Mouse (Mus musculus): ENCODE results near the gene Pappa.

The Pappa gene

DNA sequence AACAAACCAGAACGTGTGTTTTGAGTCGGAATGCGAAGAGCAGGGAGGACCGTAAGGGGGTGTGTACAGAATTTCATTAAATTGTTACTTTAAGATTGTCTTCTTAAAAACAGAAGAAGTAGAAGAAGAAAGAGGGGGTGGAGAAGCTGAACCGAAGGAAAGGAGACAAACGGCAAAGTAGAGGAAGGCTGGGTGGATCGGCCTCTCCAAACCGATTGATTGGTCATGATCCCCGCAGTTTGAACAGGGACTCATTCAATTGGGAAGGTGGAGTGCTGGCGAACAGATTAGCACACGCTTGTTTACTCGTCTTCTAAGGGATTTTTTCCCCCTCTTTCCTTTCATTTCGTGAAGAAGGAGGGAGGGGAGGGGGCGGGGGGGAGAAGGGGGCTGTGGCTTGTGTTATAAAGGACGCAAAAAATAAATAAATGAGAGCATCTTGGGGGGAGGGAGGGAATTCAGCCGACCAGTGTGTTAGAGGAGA lies at the start of gene Pappa:
Gene Pappa (plus strand): TSS at position 434 of the 484 bp plus-strand sequence.
- no peak for DNase-seq (ENCODE audit: low spot score)

DNA sequence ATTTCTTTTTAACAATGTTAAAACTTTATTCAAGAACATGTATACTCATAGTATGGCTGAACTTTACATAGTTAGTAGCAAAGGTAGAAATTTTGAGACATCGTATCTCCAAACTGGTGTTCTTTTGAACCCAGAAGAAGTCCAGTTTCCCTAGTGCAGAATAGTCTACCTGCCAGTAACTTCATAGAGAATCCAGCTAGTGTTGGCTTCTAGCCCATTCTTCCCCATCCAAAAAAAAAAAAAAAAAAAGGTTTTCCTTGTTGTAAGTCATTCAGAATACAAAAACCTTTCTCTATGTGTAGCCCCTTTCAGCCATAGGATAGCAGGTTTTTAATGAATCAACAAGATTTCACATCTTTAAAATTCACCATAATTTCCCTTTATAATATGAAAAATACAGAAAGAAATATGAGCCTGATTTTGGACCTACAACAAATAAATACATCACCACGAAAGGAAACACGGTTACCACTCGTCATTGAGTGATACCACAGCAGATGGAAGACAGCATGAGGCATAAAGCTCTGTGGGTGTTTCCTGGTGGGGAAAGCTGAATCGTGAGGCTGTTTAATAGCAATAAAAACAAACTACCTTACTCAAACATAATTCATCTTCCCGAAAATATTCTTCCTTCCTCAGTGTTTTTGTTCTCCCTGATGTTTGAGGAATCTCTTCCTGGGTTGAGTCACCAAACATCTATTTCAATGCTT lies 45.9 kb upstream of the Pappa start:
- DNase-seq (ENCODE audit: low spot score) = no peak

DNA sequence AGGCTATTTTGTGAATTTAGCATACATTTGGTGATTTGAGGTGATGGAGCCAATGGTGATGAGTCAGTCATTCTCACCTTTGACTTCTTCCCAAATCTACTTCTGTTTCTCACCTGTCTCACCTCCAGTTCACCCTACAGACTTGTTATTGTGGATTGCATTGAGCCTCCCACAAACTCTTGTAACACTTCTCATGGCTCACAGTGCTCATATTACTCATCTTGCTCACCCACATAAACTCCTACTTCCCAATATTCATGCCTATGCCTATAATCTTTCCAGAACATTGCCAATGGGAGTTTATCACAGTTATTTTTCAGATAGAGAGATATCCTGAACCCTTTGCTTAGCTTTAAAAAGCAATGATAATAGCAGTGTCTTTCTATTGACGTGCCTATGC lies 37.1 kb upstream of the Pappa start:
- no peak for DNase-seq (ENCODE audit: low spot score)

- no peak for DNase-seq (ENCODE audit: low spot score)
These were observed 36.4 kb upstream of the Pappa start for GRCm38 (mm10) chr4:65087592-65087991.

- DNase-seq (ENCODE audit: low spot score) = peak; percentile 3
These were observed 31.8 kb upstream of the Pappa start for GRCm38 (mm10) chr4:65092191-65092590.

- DNase-seq (ENCODE audit: low spot score) = no peak
These were observed 3.6 kb upstream of the Pappa start for GRCm38 (mm10) chr4:65120329-65120728.

GRCm38 (mm10) chr4:65122841-65123240 lies 1.1 kb upstream of the Pappa start:
- DNase-seq (ENCODE audit: low spot score) = no peak

DNA sequence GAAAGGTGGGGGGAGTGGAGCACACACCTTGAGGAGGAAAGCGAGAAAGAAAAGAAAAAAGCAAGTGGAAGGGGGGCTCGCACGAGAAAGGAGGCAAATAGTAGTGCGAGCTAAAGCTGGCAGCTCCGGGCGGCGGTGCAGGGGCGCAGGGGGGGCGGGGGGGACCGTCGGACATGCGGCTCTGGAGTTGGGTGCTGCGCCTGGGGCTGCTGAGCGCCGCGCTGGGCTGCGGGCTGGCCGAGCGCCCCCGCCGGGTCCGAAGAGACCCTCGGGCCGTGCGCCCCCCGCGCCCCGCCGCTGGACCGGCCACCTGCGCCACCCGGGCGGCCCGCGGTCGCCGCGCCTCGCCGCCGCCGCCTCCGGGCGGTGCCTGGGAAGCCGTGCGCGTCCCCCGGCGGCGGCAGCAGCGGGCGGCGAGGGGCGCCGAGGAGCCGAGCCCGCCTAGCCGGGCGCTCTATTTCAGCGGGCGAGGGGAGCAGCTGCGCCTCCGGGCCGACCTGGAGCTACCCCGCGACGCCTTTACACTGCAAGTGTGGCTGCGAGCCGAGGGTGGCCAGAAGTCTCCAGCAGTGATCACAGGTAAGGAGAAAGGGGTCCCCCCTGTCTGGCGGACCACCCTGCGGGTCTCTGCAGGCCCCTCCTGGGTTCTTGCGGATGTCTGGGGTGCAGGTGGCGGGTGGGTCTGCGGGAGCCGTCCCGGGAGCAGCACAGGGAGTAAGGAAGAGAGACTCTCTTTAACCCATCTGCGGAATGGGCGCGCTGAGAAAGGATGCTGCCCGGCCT lies 586 bp downstream of the Pappa start:
- DNase-seq (ENCODE audit: low spot score) = peak; percentile 33

DNA sequence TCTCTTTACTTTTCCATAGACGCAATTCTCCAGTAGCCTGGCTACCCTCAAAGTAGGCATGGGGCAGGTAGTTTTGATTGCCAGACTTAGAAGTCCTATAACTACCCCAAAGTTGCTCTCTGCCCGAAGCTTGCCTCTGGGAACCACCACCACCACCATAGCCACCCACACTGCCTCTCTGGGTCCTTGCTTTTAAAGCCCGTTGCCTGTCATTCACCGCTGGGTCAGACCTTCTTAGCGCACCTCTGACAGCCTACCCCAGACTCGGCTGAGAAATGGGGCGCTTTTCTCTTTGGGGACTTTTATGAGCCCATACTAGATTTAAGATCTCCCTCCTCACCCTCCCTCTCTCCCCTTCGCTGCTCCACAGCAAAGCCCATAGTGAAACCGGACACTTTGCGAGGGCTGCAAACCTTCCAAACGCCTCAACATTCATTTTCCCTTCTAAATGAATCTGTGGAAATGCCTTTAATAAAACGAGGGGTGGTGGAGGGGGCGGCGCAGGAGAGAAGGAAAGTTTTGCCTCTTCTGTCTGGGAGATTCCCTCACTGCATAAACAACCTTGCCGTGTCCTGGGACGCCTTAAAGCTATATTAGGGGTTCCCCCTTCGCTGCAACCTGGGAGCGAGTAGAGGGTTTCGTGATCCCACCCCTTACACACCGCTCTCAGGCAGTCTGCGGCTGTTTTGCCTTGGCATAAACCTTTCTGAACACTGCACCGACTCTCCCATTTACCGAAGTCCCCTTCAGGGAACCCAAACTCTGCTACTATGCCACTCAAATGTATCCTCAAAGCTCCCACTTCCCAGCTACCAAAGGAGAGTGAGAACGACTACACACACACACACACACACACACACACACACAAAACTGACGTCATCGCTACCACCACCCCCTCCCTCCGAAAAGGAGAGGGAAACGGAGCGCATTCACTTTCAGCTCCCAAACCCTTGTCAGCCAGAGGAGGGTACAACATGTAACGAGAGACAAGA lies 1.7 kb downstream of the Pappa start:
- peak; percentile 30 for DNase-seq (ENCODE audit: low spot score)

DNA sequence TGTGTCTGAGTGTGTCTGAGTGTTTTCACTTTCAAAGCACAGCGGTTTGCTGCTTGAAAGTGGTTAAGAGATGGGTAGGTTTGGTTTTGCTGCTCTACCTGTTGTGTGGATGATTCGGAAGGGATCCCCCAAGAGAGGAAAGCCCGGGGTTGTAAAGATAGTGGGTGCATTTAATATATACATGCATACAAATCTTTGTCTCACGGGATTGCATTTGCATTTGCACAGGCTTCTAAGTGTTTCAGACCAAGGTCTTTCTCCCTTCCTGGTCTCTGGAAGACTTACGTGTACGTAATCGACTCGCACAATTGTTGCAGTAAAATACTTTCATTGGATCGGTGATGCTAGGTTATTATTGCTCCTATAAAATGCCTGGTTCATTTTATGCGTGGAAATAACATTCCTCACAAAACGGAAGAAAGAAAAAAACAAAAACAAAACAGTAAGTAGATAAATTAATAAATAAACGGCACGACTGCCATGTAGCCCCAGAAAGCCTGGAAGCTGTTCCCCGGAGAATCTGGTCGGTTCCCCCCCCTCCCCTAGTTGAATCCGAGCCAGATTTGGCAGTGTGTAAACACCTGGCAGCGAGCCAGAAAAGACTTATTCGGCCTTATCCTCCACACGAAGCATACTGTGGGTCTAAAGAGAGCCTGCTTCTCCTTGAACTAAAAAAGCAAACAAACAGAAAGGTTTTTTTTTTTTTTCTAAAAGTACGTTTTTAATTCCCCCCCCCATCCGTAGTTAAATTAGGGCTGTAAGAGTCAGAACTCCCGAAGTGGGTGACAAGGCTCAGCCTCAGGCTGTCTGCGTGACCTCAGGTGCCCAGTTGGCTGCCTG lies 2.7 kb downstream of the Pappa start:
- DNase-seq (ENCODE audit: low spot score) = peak; percentile 45

DNA sequence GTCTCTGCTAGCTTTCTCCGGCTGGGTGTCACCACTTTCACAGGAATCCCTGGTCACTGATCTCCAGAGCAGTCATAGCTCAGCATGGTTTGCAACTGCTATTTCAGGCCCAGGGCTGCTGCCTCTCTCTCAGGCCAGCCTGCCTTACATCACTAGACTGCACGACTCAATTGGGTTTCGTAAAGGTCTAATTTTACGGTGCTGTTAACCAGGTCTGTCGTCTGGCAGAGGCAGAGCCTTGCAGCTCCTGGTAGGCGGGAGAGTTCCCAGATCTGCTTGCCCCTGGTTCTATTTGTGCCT lies 3.3 kb downstream of the Pappa start:
- DNase-seq (ENCODE audit: low spot score) = no peak

DNA sequence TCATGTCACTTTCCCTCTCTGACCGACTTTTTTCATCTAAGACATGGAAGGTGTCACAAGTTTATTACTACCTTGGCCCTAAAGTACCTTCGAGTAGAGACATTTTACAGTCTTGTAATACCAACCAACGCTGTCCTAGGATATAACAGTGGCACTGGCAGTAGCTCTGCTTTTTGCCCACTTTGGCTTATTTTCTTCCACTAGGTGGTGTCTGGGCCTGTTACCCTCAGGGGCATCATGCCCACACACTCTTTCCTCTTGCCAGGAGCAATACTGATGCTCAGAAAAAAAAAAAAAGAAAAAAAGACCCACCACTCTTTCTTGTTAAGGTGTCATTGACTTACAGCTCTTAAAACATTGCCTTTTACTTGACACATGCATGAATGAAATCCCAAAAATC lies 8.7 kb downstream of the Pappa start:
- DNase-seq (ENCODE audit: low spot score) = no peak

DNA sequence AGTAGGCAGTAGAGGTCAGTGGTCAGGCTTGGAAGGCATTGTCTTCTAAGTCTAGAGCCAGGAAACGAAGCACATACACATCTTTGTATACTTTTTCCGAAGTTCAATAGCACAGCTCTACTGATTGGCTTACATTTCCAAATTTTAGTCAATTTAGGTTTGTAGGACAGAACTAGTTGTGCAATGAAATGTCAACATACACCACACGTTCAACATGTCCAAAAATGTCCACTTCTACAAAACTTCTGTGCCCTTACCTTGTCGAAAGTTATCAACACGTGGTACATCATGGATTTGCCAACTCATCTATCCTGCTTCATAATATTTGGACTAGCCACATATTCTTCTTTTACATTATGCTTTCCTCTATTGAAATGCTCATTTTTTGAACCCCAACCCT lies 10.4 kb downstream of the Pappa start:
- DNase-seq (ENCODE audit: low spot score) = no peak

DNA sequence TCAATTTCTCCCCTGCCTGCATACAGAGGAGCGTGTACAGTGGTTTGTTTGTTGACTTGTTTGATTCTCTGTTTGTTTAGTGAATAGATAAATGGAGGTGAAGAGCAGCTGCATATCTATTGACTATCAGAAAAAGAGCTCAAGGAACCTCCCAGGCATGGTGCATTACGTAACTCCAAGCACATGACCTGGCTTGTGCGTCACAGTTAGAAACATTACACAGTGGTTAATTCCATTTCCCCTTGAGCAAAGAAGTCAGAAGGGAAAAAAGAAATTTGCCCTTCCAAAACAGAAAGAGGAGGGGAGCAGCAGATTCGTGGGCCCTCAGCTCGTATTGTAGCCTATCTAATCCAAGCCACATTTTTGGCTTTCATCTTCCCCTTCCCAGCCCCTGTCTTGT lies 11.1 kb downstream of the Pappa start:
- DNase-seq (ENCODE audit: low spot score) = no peak

- DNase-seq (ENCODE audit: low spot score) = no peak
These were observed 12.6 kb downstream of the Pappa start for GRCm38 (mm10) chr4:65136541-65136940.

GRCm38 (mm10) chr4:65146936-65147335 lies 23.0 kb downstream of the Pappa start:
- peak; percentile 20 for DNase-seq (ENCODE audit: low spot score)

GRCm38 (mm10) chr4:65153601-65154000 lies 29.6 kb downstream of the Pappa start:
- no peak for DNase-seq (ENCODE audit: low spot score)

- no peak for DNase-seq (ENCODE audit: low spot score)
These were observed 32.3 kb downstream of the Pappa start for GRCm38 (mm10) chr4:65156231-65156630.

DNA sequence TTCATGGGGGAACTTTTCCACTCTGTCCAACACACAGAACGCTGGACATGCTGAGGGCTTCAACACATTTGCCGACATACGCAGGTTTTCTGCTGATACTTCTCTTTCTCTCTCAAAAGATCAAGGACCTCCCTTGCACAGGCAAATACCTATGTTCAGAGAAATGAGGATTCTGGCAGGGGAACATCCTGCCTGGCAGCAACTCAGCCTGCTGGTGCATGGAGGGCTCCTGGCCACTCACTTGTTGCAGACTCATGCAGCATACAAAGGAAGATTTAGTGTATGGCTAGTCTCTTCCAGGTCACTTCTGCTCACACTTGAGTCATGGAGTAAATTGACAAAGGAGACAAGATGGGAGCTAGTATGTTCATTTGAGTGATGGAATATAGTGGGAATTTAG lies 34.7 kb downstream of the Pappa start:
- DNase-seq (ENCODE audit: low spot score) = no peak

GRCm38 (mm10) chr4:65159481-65159880 lies 35.5 kb downstream of the Pappa start:
- DNase-seq (ENCODE audit: low spot score) = no peak

DNA sequence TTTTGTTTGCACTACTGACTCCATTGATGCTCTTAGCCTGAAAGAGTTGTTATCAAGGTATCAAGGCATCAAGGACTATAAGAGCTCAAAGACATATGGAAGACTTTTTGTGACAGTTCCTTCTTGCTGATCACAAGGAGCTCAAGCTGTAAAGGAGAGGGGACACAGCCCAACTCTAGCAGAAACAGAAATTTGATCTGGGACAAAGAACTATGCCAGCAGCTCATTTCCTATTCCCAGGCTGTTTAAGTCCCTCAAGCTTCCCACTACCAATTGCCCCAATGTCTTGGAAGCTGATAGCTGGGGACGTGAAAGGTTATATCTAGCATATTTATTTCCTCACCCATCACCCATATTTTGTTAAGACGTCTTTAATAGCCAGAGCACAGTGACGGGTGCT lies 39.7 kb downstream of the Pappa start:
- no peak for DNase-seq (ENCODE audit: low spot score)
